Mouse (Mus musculus) lung, adult 2 months (tissue): ENCODE results near the gene Lct.

ENCODE experiments used
- CTCF ChIP-seq: fragments of 200-500 bp; IDR thresholded peaks from 2 replicates; pipeline ENCODE4 v1.5.1; 2011; ENCODE audit warnings: mild to moderate bottlenecking, low read length, control low read depth; ENCODE audit not compliant: insufficient read depth
- POLR2A ChIP-seq: fragments of 200-500 bp; IDR thresholded peaks from 2 replicates; pipeline ENCODE4 v1.6.1; 2011; ENCODE audit warnings: low read depth, mild to moderate bottlenecking, control low read depth, low read length, borderline replicate concordance; ENCODE audit errors: extremely low read depth

DNA sequence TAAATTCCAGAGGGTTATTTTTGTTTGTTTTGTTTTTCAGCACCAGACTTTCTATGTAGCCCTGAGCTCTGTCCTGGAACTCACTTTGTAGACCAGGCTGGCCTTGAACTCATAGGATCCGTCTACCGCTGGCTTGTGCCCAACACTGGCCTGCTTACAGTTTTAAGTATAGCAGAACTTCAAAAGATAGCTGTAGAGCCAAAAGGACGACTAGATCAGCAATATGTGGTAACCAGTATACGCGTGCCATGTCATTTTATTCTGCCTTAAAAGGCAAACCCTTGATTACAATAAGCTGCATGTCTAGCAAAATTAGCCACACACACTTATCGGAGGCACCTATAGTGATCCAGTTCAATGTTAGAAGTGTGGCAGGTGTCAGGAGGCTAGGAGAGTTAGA, 30.2 kb upstream of the Lct start:
- no peak for TF ChIP-seq CTCF
- TF ChIP-seq POLR2A = no peak
